Mouse (Mus musculus) C2C12 (cell line): ENCODE results near the gene Lsm12. TPM values are rescaled to one million over a fixed set of nuclear protein-coding genes. Genes with fewer than 3 reads are reported as not detected.

ENCODE experiments used
- H3K27me3 ChIP-seq: one replicate; pipeline ENCODE4 v1.6.1; 2011; ENCODE audit not compliant: control insufficient read depth, insufficient read depth, insufficient read length
- H3K36me3 ChIP-seq: one replicate; pipeline ENCODE4 v1.6.1; 2011; ENCODE audit not compliant: control insufficient read depth, insufficient read depth
- H3K4me3 ChIP-seq: one replicate; pipeline ENCODE4 v1.5.1; 2011; ENCODE audit warnings: mild to moderate bottlenecking, control low read depth; ENCODE audit not compliant: poor library complexity, insufficient read depth, severe bottlenecking
- H3K79me2 ChIP-seq: one replicate; pipeline ENCODE4 v1.6.1; 2011; ENCODE audit not compliant: control insufficient read depth, insufficient read depth
- H3K79me3 ChIP-seq: one replicate; pipeline ENCODE4 v1.6.1; 2011; ENCODE audit warnings: low read depth, control low read depth
- H3ac ChIP-seq: one replicate; pipeline ENCODE3; 2011; ENCODE audit warnings: low read depth; ENCODE audit not compliant: control insufficient read depth, insufficient read length
- CEBPB ChIP-seq: IDR thresholded peaks from one replicate; pipeline ENCODE4 v1.6.1; 2011; ENCODE audit warnings: low read depth, mild to moderate bottlenecking, control low read depth, moderate library complexity
- CTCF ChIP-seq: IDR thresholded peaks from one replicate; pipeline ENCODE4 v1.5.1; 2011; ENCODE audit not compliant: control insufficient read depth, insufficient read depth, insufficient read length
- FOSL1 ChIP-seq: IDR thresholded peaks from one replicate; pipeline ENCODE4 v1.8.0; 2011; ENCODE audit warnings: mild to moderate bottlenecking, low read length; ENCODE audit not compliant: poor library complexity, insufficient read depth, severe bottlenecking
- MAX ChIP-seq: IDR thresholded peaks from one replicate; pipeline ENCODE4 v1.6.1; 2011; ENCODE audit warnings: mild to moderate bottlenecking, control low read depth
- MYOD1 ChIP-seq: IDR thresholded peaks from one replicate; pipeline ENCODE4 v1.6.1; 2011; ENCODE audit warnings: low read depth; ENCODE audit not compliant: control insufficient read depth, insufficient read length
- MYOG ChIP-seq: IDR thresholded peaks from one replicate; pipeline ENCODE4 v1.6.1; 2011; ENCODE audit not compliant: control insufficient read depth, insufficient read length; ENCODE audit errors: extremely low read depth
- USF1 ChIP-seq: IDR thresholded peaks from one replicate; pipeline ENCODE4 v1.6.1; 2011; ENCODE audit warnings: low read depth, mild to moderate bottlenecking, control low read depth, moderate library complexity
- polyA plus RNA-seq: library from polyadenylated mRNA; unstranded; fragments of >200 nt; fragmentation: generic; extraction: Trizol; gene quantifications from one replicate; pipeline ENCODE4 v1.2.1, GENCODE M21; 2012; ENCODE audit warnings: missing spikeins

The Lsm12 gene
- polyA plus RNA-seq, 1 experiment, result 43.0 TPM

GRCm38 (mm10) chr11:102221243-102221953 lies 36.3 kb upstream of the Lsm12 start:
- TF ChIP-seq MAX (no peak), FOSL1 (no peak), MYOG (no peak), USF1 (no peak), CEBPB (no peak), CTCF (no peak), MYOD1 (no peak)
- peaks cover 14% of the 10 kb centered on the region for H3K79me3 ChIP-seq
- H3K27me3 ChIP-seq, result no peaks in the 10 kb centered on the region
- H3K4me3 ChIP-seq, result no peak overlapping the region
- H3K79me2 ChIP-seq, result peaks cover 19% of the 10 kb centered on the region
- no peak overlapping the region for H3ac ChIP-seq
- H3K36me3 ChIP-seq, result no peaks in the 10 kb centered on the region

GRCm38 (mm10) chr11:102220451-102220850 lies 35.4 kb upstream of the Lsm12 start:
- Histone ChIP-seq H3K79me2 (peaks cover 29% of the 10 kb centered on the region), H3K36me3 (no peaks in the 10 kb centered on the region), H3K27me3 (no peaks in the 10 kb centered on the region), H3ac (no peak overlapping the region), H3K79me3 (peaks cover 19% of the 10 kb centered on the region), H3K4me3 (no peak overlapping the region)
- no peak for TF ChIP-seq MYOD1
- TF ChIP-seq MAX, result no peak
- TF ChIP-seq MYOG, result no peak
- TF ChIP-seq USF1, result no peak
- TF ChIP-seq FOSL1, result no peak
- no peak for TF ChIP-seq CEBPB
- TF ChIP-seq CTCF, result no peak

GRCm38 (mm10) chr11:102219994-102220346 lies 34.9 kb upstream of the Lsm12 start:
- Histone ChIP-seq H3K4me3 (no peak overlapping the region), H3K36me3 (no peaks in the 10 kb centered on the region), H3K27me3 (no peaks in the 10 kb centered on the region), H3K79me2 (peaks cover 34% of the 10 kb centered on the region), H3ac (no peak overlapping the region), H3K79me3 (peaks cover 23% of the 10 kb centered on the region)
- TF ChIP-seq MYOD1, result no peak
- TF ChIP-seq MAX, result no peak
- TF ChIP-seq USF1, result no peak
- TF ChIP-seq CEBPB, result no peak
- no peak for TF ChIP-seq MYOG
- no peak for TF ChIP-seq FOSL1

- Histone ChIP-seq H3K36me3 (no peaks in the 10 kb centered on the region), H3K4me3 (no peak overlapping the region), H3K79me3 (peaks cover 29% of the 10 kb centered on the region), H3K27me3 (no peaks in the 10 kb centered on the region), H3K79me2 (peaks cover 39% of the 10 kb centered on the region), H3ac (no peak overlapping the region)
- TF ChIP-seq FOSL1, result no peak
- no peak for TF ChIP-seq USF1
- TF ChIP-seq CEBPB, result no peak
- no peak for TF ChIP-seq MAX
- TF ChIP-seq MYOG, result no peak
- TF ChIP-seq CTCF, result no peak
- no peak for TF ChIP-seq MYOD1
Measured at GRCm38 (mm10) chr11:102219247-102219993, 34.3 kb upstream of the Lsm12 start.

GRCm38 (mm10) chr11:102218783-102219182 lies 33.7 kb upstream of the Lsm12 start:
- Histone ChIP-seq H3K79me3 (peaks cover 34% of the 10 kb centered on the region), H3K79me2 (peaks cover 45% of the 10 kb centered on the region), H3ac (peak overlapping the region; percentile 46), H3K27me3 (no peaks in the 10 kb centered on the region), H3K4me3 (peak overlapping the region; percentile 34), H3K36me3 (no peaks in the 10 kb centered on the region)
- no peak for TF ChIP-seq FOSL1
- peak; percentile 71 for TF ChIP-seq MAX
- TF ChIP-seq USF1, result no peak
- TF ChIP-seq CEBPB, result no peak
- peak; percentile 6 for TF ChIP-seq MYOD1
- TF ChIP-seq MYOG, result no peak
